Mouse (Mus musculus): ENCODE data around the gene Il6ra. TPM values are rescaled to one million over a fixed set of nuclear protein-coding genes. Genes with fewer than 3 reads are reported as not detected.

Il6ra gene
- polyA plus RNA-seq, 1 experiment from 2014 or later = 11.8 TPM

DNA sequence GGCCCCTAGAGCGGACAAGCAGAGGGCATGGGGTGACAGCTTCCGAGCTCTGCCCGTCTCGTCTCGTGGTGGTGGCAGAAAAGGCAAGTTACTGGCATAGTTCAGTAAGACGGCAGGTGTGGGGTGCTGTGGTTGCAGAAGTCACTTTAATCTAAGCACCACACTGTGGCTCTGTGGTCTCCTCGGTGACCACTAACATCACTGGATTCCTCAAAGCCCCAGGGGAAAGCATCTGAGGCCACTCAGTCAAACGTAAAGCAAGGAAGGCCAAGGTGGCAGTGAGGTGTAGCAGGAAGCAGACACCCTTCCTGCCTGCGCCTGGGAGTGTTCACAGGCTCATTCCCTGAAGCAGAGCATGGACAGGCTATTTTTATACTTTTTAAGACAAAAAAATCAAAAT lies 43.4 kb downstream of the Il6ra start:
- Histone ChIP-seq H3K9me3 (ENCODE audit: low read length) (0 out of 2 replicates have a peak, but pooled peaks cover 4% of the 10 kb centered on the region), H3K4me1 (ENCODE audit: insufficient read depth) (peaks cover 31% of the 10 kb centered on the region), H3K36me3 (replicated peaks; ENCODE audit: insufficient read depth, low read length) (peaks cover 26% of the 10 kb centered on the region), H3K27me3 (ENCODE audit: insufficient read depth, low read length) (no peaks in the 10 kb centered on the region), H3K4me3 (ENCODE audit: low read depth, low read length) (no peak overlapping the region), H3K4me2 (ENCODE audit: low read depth, low read length) (no peak overlapping the region), H3K27ac (ENCODE audit: low read depth) (no peak overlapping the region), H3K9ac (replicated peaks) (no peak overlapping the region)
- no peak for ATAC-seq
- no peak for TF ChIP-seq EP300 (IDR thresholded peaks at IDR 0.05; ENCODE audit: low read depth)
- TF ChIP-seq CTCF (IDR thresholded peaks at IDR 0.05; ENCODE audit: low read depth) = no peak
- 43% methylated on average over 9 of the region's 9 CpGs for WGBS (ENCODE audit: insufficient replicate concordance)
- no peak for DNase-seq

DNA sequence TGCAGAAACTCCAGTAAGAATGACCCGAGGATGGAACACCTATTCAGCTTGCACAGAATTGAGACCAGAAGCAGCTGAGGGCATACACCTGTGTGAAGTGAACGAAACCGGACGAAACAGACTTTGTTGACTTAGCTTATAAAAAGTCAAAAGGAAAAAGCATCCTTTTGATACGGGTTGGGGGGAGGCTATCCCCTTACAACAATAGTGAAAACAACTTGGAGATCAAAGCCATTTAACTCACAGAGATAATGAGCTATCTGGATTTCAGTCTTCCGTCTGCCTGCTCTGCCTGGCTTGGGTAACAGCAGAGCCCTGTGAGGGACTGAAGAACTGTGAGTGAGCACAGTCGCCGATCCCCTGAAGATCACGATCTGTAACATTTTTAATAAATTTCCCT lies 44.0 kb downstream of the Il6ra start:
- Histone ChIP-seq H3K4me2 (ENCODE audit: low read depth, low read length) (no peak overlapping the region), H3K27ac (ENCODE audit: low read depth) (no peak overlapping the region), H3K4me3 (ENCODE audit: low read depth, low read length) (no peak overlapping the region), H3K4me1 (ENCODE audit: insufficient read depth) (peaks cover 34% of the 10 kb centered on the region), H3K9ac (replicated peaks) (no peak overlapping the region), H3K9me3 (ENCODE audit: low read length) (0 out of 2 replicates have a peak, but pooled peaks cover 4% of the 10 kb centered on the region), H3K27me3 (ENCODE audit: insufficient read depth, low read length) (no peaks in the 10 kb centered on the region), H3K36me3 (replicated peaks; ENCODE audit: insufficient read depth, low read length) (peaks cover 21% of the 10 kb centered on the region)
- no peak for DNase-seq
- ATAC-seq = no peak
- 71% methylated on average over 9 of the region's 9 CpGs for WGBS (ENCODE audit: insufficient replicate concordance)
- no peak for TF ChIP-seq CTCF (IDR thresholded peaks at IDR 0.05; ENCODE audit: low read depth)
- no peak for TF ChIP-seq EP300 (IDR thresholded peaks at IDR 0.05; ENCODE audit: low read depth)

DNA sequence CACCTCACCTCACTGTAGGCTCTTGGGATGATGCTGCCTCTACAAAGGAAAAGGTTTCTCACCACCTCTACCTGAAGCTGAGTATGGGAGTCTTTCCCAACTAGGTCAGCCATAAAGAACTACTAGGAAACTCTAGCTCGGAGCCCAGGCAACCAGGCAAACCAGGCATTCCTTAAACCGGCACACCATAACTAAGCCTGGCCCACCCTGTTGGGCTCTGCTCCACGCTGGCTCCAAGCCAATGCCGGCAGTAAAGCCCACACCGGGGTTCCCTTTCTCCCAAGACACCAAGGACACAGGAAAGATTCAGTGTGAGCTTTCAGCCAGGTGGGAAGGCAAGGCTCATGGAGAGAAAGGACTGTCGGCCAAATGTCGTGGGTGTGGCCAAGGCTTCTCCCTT lies 44.6 kb downstream of the Il6ra start:
- Histone ChIP-seq H3K4me1 (ENCODE audit: insufficient read depth) (peaks cover 36% of the 10 kb centered on the region), H3K9ac (replicated peaks) (no peak overlapping the region), H3K4me2 (ENCODE audit: low read depth, low read length) (no peak overlapping the region), H3K36me3 (replicated peaks; ENCODE audit: insufficient read depth, low read length) (peaks cover 16% of the 10 kb centered on the region), H3K27ac (ENCODE audit: low read depth) (no peak overlapping the region), H3K27me3 (ENCODE audit: insufficient read depth, low read length) (no peaks in the 10 kb centered on the region), H3K9me3 (ENCODE audit: low read length) (0 out of 2 replicates have a peak, but pooled peaks cover 4% of the 10 kb centered on the region), H3K4me3 (ENCODE audit: low read depth, low read length) (no peak overlapping the region)
- ATAC-seq (no peak), DNase-seq (no peak)
- 61% methylated on average over 7 of the region's 7 CpGs for WGBS (ENCODE audit: insufficient replicate concordance)
- TF ChIP-seq CTCF (IDR thresholded peaks at IDR 0.05; ENCODE audit: low read depth) (no peak), EP300 (IDR thresholded peaks at IDR 0.05; ENCODE audit: low read depth) (no peak)

GRCm38 (mm10) chr3:89867651-89868050 lies 45.3 kb downstream of the Il6ra start:
- H3K36me3 ChIP-seq (replicated peaks; ENCODE audit: insufficient read depth, low read length) = peaks cover 11% of the 10 kb centered on the region
- H3K27ac ChIP-seq (ENCODE audit: low read depth) = no peak overlapping the region; the same call in 1 of the 2 replicates
- no peaks in the 10 kb centered on the region for H3K27me3 ChIP-seq (ENCODE audit: insufficient read depth, low read length)
- no peak for TF ChIP-seq CTCF (IDR thresholded peaks at IDR 0.05; ENCODE audit: low read depth)
- TF ChIP-seq EP300 (IDR thresholded peaks at IDR 0.05; ENCODE audit: low read depth) = no peak
- DNase-seq (no peak), ATAC-seq (no peak)
- WGBS (ENCODE audit: insufficient replicate concordance) = 80% methylated on average over 4 of the region's 4 CpGs
- no peak overlapping the region for H3K4me3 ChIP-seq (ENCODE audit: low read depth, low read length)
- H3K4me1 ChIP-seq (ENCODE audit: insufficient read depth) = peaks cover 36% of the 10 kb centered on the region
- H3K9ac ChIP-seq (replicated peaks) = no peak overlapping the region
- no peak overlapping the region for H3K4me2 ChIP-seq (ENCODE audit: low read depth, low read length)
- H3K9me3 ChIP-seq (ENCODE audit: low read length) = no peaks in the 10 kb centered on the region

DNA sequence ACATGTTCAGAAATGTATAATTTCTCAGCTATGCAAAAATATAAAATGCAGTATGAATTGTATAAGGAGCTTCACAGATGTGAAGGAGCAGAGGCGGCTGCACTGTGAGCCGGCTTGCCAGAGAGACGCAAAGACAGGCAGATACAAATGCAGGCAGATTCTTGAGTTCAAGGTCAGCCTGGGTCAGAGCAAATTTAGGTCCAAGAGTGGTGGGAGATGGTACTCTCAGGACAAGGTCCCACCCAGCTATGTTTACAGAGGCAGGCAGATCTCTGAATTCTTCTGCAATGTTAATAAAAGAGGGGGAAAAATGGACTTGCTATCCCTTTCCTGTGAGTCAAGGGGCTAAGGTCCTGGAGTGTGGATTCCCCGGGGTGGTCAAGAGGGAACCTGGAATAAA lies 47.2 kb downstream of the Il6ra start:
- no peak for ATAC-seq
- H3K9me3 ChIP-seq (ENCODE audit: low read length) = no peaks in the 10 kb centered on the region
- WGBS (ENCODE audit: insufficient replicate concordance) = 75% methylated on average over 4 of the region's 4 CpGs
- no peak overlapping the region for H3K9ac ChIP-seq (replicated peaks)
- no peak overlapping the region for H3K4me3 ChIP-seq (ENCODE audit: low read depth, low read length)
- peaks cover 6% of the 10 kb centered on the region for H3K36me3 ChIP-seq (replicated peaks; ENCODE audit: insufficient read depth, low read length)
- H3K4me1 ChIP-seq (ENCODE audit: insufficient read depth) = peaks cover 30% of the 10 kb centered on the region
- no peak for DNase-seq
- TF ChIP-seq CTCF (IDR thresholded peaks at IDR 0.05; ENCODE audit: low read depth) = no peak
- TF ChIP-seq EP300 (IDR thresholded peaks at IDR 0.05; ENCODE audit: low read depth) = no peak
- H3K27me3 ChIP-seq (ENCODE audit: insufficient read depth, low read length) = no peaks in the 10 kb centered on the region
- H3K27ac ChIP-seq (ENCODE audit: low read depth) = no peak overlapping the region
- H3K4me2 ChIP-seq (ENCODE audit: low read depth, low read length) = no peak overlapping the region

DNA sequence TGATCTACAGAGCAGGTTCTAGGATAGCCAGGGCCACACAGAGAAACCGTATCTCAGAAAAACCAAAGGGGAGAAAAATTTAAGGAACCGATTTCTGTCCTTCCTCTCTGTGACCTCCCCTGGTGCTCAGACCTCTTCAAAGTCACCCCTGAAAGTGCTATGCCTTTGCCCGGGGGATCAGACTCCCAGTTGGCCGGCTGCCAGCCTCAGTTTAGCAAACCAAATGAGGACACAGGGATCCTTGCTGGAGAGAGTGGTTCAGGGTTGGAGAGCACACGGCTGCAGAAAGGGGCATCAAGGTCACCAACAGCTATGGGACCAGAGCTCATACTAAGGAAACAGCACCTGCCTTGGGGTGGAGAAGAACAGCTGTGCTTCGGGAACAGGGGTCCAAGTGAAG lies 48.0 kb downstream of the Il6ra start:
- no peak for ATAC-seq
- 41% methylated on average over 6 of the region's 6 CpGs for WGBS (ENCODE audit: insufficient replicate concordance)
- TF ChIP-seq EP300 (IDR thresholded peaks at IDR 0.05; ENCODE audit: low read depth) (no peak), CTCF (IDR thresholded peaks at IDR 0.05; ENCODE audit: low read depth) (no peak)

More for the DNA sequence above, 48.0 kb downstream of the Il6ra start:
- DNase-seq = no peak
- H3K36me3 ChIP-seq (replicated peaks; ENCODE audit: insufficient read depth, low read length) = peaks cover under 1% of the 10 kb centered on the region; the same call in 1 of the 2 replicates
- no peak overlapping the region for H3K9ac ChIP-seq (replicated peaks)
- H3K4me2 ChIP-seq (ENCODE audit: low read depth, low read length) = no peak overlapping the region
- H3K27me3 ChIP-seq (ENCODE audit: insufficient read depth, low read length) = no peaks in the 10 kb centered on the region
- no peak overlapping the region for H3K4me3 ChIP-seq (ENCODE audit: low read depth, low read length)
- no peak overlapping the region for H3K27ac ChIP-seq (ENCODE audit: low read depth)
- H3K4me1 ChIP-seq (ENCODE audit: insufficient read depth) = peaks cover 24% of the 10 kb centered on the region
- H3K9me3 ChIP-seq (ENCODE audit: low read length) = no peaks in the 10 kb centered on the region
